Mouse (Mus musculus): ENCODE measurements at regions not wholly inside any gene's neighbourhood (a gene's known extent, or its start where the extent isn't known, plus 50 kb on each side); places are given as distances from the start of the nearest gene placed in this dataset.

DNA sequence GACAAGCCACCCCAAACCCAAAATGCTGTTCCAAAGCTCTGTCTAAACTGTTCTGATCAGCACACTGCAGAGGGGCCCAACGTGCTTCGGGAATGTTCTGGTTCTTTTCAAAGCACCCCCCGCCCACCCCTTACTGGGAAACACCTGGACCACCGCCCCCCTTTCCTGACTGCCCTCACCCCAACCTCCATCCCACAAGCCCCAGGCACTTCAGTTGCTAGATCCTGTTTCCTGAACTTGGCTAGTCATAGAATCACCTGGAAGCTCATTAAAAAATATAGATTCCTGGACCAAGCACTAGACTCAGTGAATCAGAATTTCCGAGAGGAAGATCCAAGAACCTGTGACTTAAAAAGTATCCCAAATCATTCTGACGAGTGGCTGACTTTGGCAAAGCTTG lies 80.9 kb upstream of the Rgma start:
- Histone ChIP-seq H3K27ac (no peak overlapping the region), H3K4me3 (no peak overlapping the region), H3K36me3 (no peaks in the 10 kb centered on the region), H3K4me1 (no peaks in the 10 kb centered on the region), H3K9me3 (no peaks in the 10 kb centered on the region), H3K27me3 (ENCODE audit: insufficient read depth, poor library complexity, severe bottlenecking) (no peaks in the 10 kb centered on the region)
- DNase-seq (ENCODE audit: low spot score), result no peak
- 81% methylated on average over 6 of the region's 6 CpGs for WGBS

DNA sequence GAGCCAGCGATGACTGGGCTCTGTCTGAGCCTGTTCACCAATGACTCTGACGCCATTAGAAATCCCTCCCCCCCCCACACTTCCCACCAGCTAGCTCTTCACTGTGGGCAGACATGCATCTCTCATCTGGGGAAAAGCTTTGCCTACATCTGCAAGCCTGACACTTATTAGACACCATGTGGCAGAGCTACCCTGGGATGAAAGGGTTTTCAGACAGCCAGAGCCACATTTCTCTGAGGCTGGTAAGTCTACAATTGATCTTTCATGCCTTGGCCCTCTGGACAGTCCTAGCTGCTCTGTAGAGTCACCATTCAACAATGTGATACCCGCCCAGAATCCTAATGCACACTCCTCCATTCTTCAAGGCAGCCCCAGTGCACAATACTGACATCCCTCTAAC lies 72.8 kb upstream of the Rgma start:
- WGBS, result 67% methylated on average over 3 of the region's 3 CpGs
- no peak overlapping the region for H3K4me3 ChIP-seq
- no peaks in the 10 kb centered on the region for H3K9me3 ChIP-seq
- H3K36me3 ChIP-seq, result no peaks in the 10 kb centered on the region
- H3K27ac ChIP-seq, result no peak overlapping the region
- H3K4me1 ChIP-seq, result peaks cover 4% of the 10 kb centered on the region; the same call in 1 of the 2 replicates
- DNase-seq (ENCODE audit: low spot score), result peak; percentile 30
- H3K27me3 ChIP-seq (ENCODE audit: insufficient read depth, poor library complexity, severe bottlenecking), result peaks cover 16% of the 10 kb centered on the region

DNA sequence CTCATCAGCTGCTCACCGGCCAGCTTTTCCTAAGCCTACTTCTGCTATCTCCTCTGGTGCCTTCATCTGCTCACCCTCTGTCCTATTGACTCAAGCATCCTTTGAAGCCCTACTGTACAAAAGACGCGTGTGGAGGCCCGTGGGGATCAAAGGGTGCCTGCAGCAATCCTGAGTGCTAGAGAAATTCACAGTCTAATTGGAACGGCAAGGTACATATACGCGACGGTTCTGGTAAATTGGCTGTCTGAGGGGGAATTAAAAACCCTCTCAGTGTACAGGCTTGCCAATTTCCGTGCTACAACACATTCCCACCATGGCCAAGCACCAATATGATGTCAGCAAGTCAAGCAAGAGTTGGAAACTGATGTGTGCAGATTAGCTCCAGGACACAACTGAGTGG lies 71.5 kb upstream of the Rgma start:
- H3K4me1 ChIP-seq, result peaks cover 9% of the 10 kb centered on the region; the same call in 1 of the 2 replicates
- 64% methylated on average over 9 of the region's 9 CpGs for WGBS
- H3K9me3 ChIP-seq, result no peaks in the 10 kb centered on the region
- H3K36me3 ChIP-seq, result no peaks in the 10 kb centered on the region
- no peak overlapping the region for H3K27ac ChIP-seq
- DNase-seq (ENCODE audit: low spot score), result peak; percentile 45
- H3K4me3 ChIP-seq, result no peak overlapping the region
- H3K27me3 ChIP-seq (ENCODE audit: insufficient read depth, poor library complexity, severe bottlenecking), result peaks cover 26% of the 10 kb centered on the region

- Histone ChIP-seq H3K9me3 (no peaks in the 10 kb centered on the region), H3K36me3 (no peaks in the 10 kb centered on the region), H3K27me3 (ENCODE audit: insufficient read depth, poor library complexity, severe bottlenecking) (peaks cover 26% of the 10 kb centered on the region), H3K4me1 (peaks cover 13% of the 10 kb centered on the region; the same call in 1 of the 2 replicates), H3K27ac (no peak overlapping the region), H3K4me3 (no peak overlapping the region)
- peak; percentile 27 for DNase-seq (ENCODE audit: low spot score)
- WGBS, result 32% methylated on average over 9 of the region's 9 CpGs
Observed at GRCm38 (mm10) chr7:73304799-73305198, 70.5 kb upstream of the Rgma start.

GRCm38 (mm10) chr7:73305286-73305975 lies 69.9 kb upstream of the Rgma start:
- Histone ChIP-seq H3K9me3 (no peaks in the 10 kb centered on the region), H3K4me1 (peaks cover 13% of the 10 kb centered on the region; the same call in 1 of the 2 replicates), H3K27ac (no peak overlapping the region), H3K27me3 (ENCODE audit: insufficient read depth, poor library complexity, severe bottlenecking) (peaks cover 26% of the 10 kb centered on the region), H3K36me3 (no peaks in the 10 kb centered on the region), H3K4me3 (no peak overlapping the region)
- peak; percentile 42 for DNase-seq (ENCODE audit: low spot score)
- 31% methylated on average over 14 of the region's 14 CpGs for WGBS

- peaks cover 26% of the 10 kb centered on the region for H3K27me3 ChIP-seq (ENCODE audit: insufficient read depth, poor library complexity, severe bottlenecking)
- 56% methylated on average over 6 of the region's 6 CpGs for WGBS
Observed at GRCm38 (mm10) chr7:73306296-73306695, 69.0 kb upstream of the Rgma start.

GRCm38 (mm10) chr7:73306728-73307127 lies 68.6 kb upstream of the Rgma start:
- Histone ChIP-seq H3K4me3 (no peak overlapping the region), H3K36me3 (no peaks in the 10 kb centered on the region), H3K27ac (no peak overlapping the region), H3K9me3 (no peaks in the 10 kb centered on the region), H3K27me3 (ENCODE audit: insufficient read depth, poor library complexity, severe bottlenecking) (peaks cover 26% of the 10 kb centered on the region), H3K4me1 (peaks cover 13% of the 10 kb centered on the region; the same call in 1 of the 2 replicates)
- peak; percentile 42 for DNase-seq (ENCODE audit: low spot score)
- 44% methylated on average over 5 of the region's 5 CpGs for WGBS

More at GRCm38 (mm10) chr7:73306296-73306695, 69.0 kb upstream of the Rgma start:
- Histone ChIP-seq H3K36me3 (no peaks in the 10 kb centered on the region), H3K4me1 (peaks cover 13% of the 10 kb centered on the region; the same call in 1 of the 2 replicates), H3K4me3 (no peak overlapping the region), H3K27ac (no peak overlapping the region), H3K9me3 (no peaks in the 10 kb centered on the region)
- no peak for DNase-seq (ENCODE audit: low spot score)

DNA sequence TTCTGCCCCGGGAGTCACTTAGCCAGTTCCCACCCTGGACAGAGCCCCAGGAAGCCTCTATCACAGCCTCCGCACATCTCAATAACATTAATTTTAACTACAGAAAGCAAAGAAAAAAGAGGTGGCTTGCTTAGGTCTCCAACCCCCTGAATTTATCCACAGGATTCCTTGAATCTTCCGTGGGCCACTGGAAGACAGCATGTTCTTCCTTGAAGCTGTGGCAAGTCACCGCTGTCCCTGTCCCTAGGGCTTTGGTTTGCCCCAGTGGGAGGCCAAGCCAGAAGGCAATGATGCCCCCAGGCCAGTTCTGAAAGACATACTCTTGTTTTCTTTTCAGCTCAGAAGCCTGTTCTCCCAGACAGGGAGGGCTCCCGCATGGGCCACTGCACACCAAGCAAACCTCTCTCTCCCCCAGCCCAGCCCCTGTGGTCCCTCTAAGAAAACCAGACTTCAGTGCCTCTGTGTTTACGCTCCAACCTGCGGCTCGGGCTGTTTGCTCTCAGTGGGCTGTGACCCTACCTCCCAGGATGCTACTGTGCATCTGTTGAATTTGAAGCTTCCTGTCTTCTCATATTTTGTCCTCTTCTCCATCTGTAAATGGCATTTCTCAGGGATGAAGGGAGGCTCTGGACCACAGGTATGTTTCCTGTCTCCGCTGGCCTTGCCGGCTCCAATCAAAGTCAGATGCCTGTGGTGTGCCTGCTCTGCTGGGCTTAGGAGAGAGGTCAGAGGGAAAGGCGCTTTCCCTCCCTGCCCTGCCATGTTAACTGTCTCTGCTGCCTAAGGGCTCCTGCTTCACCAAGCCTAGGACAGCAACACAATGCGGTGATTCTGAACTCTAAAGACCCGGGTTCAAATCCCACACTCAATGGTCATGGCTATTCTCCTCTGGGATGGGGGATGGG lies 67.5 kb upstream of the Rgma start:
- Histone ChIP-seq H3K36me3 (no peaks in the 10 kb centered on the region), H3K27ac (no peak overlapping the region), H3K4me1 (peaks cover 13% of the 10 kb centered on the region; the same call in 1 of the 2 replicates), H3K4me3 (no peak overlapping the region), H3K27me3 (ENCODE audit: insufficient read depth, poor library complexity, severe bottlenecking) (peaks cover 26% of the 10 kb centered on the region), H3K9me3 (no peaks in the 10 kb centered on the region)
- peak; percentile 53 for DNase-seq (ENCODE audit: low spot score)
- 39% methylated on average over 13 of the region's 13 CpGs for WGBS

- Histone ChIP-seq H3K36me3 (no peaks in the 10 kb centered on the region), H3K27me3 (ENCODE audit: insufficient read depth, poor library complexity, severe bottlenecking) (peaks cover 26% of the 10 kb centered on the region), H3K4me3 (no peak overlapping the region), H3K9me3 (no peaks in the 10 kb centered on the region), H3K27ac (no peak overlapping the region), H3K4me1 (peaks cover 13% of the 10 kb centered on the region; the same call in 1 of the 2 replicates)
- peak; percentile 56 for DNase-seq (ENCODE audit: low spot score)
- WGBS, result 71% methylated on average over 7 of the region's 7 CpGs
Observed at GRCm38 (mm10) chr7:73308981-73309380, 66.3 kb upstream of the Rgma start.

- Histone ChIP-seq H3K27me3 (ENCODE audit: insufficient read depth, poor library complexity, severe bottlenecking) (peaks cover 26% of the 10 kb centered on the region), H3K36me3 (no peaks in the 10 kb centered on the region), H3K4me3 (no peak overlapping the region), H3K4me1 (peaks cover 13% of the 10 kb centered on the region; the same call in 1 of the 2 replicates), H3K9me3 (no peaks in the 10 kb centered on the region), H3K27ac (no peak overlapping the region)
- no peak for DNase-seq (ENCODE audit: low spot score)
- WGBS, result 90% methylated on average over 10 of the region's 10 CpGs
Observed at GRCm38 (mm10) chr7:73310056-73310455, 65.3 kb upstream of the Rgma start.

- DNase-seq (ENCODE audit: low spot score), result peak; percentile 66
- WGBS, result 92% methylated on average over 15 of the region's 15 CpGs
Observed at GRCm38 (mm10) chr7:73310581-73311136, 64.7 kb upstream of the Rgma start.

GRCm38 (mm10) chr7:73315555-73315954 lies 59.8 kb upstream of the Rgma start:
- 71% methylated on average over 3 of the region's 3 CpGs for WGBS
- Histone ChIP-seq H3K9me3 (no peaks in the 10 kb centered on the region), H3K4me3 (no peak overlapping the region), H3K36me3 (no peaks in the 10 kb centered on the region), H3K27ac (no peak overlapping the region), H3K27me3 (ENCODE audit: insufficient read depth, poor library complexity, severe bottlenecking) (no peaks in the 10 kb centered on the region), H3K4me1 (peaks cover 7% of the 10 kb centered on the region; the same call in 1 of the 2 replicates)
- DNase-seq (ENCODE audit: low spot score), result no peak

More at GRCm38 (mm10) chr7:73310581-73311136, 64.7 kb upstream of the Rgma start:
- H3K4me1 ChIP-seq, result peaks cover 11% of the 10 kb centered on the region; the same call in 1 of the 2 replicates
- H3K4me3 ChIP-seq, result no peak overlapping the region
- H3K27me3 ChIP-seq (ENCODE audit: insufficient read depth, poor library complexity, severe bottlenecking), result peaks cover 26% of the 10 kb centered on the region
- H3K27ac ChIP-seq, result no peak overlapping the region
- H3K9me3 ChIP-seq, result no peaks in the 10 kb centered on the region
- no peaks in the 10 kb centered on the region for H3K36me3 ChIP-seq
